Mouse (Mus musculus): ENCODE measurements at regions not wholly inside any gene's neighbourhood (a gene's known extent, or its start where the extent isn't known, plus 50 kb on each side); places are given as distances from the start of the nearest gene placed in this dataset.
A peak's percentile ranks its signal among the peaks of the same experiment; 100 is the strongest.

GRCm38 (mm10) chr11:18535592-18535857 is 483.3 kb downstream of the Meis1 start:
- H3K4me3 ChIP-seq (replicated peaks; ENCODE audit: low read length), result no peak overlapping the region
- ATAC-seq (ENCODE audit: low FRiP score, low read depth), result no peak
- DNase-seq (ENCODE audit: low spot score), result no peak
- WGBS, result 36% methylated on average over 2 of the region's 2 CpGs
- H3K4me2 ChIP-seq (replicated peaks; ENCODE audit: low read depth, low read length, severe bottlenecking), result no peak overlapping the region
- no peak overlapping the region for H3K27ac ChIP-seq (replicated peaks; ENCODE audit: low read depth, low read length)
- no peaks in the 10 kb centered on the region for H3K36me3 ChIP-seq (ENCODE audit: control insufficient read depth, insufficient read depth, low read length)
- TF ChIP-seq POLR2A (IDR thresholded peaks at IDR 0.05; ENCODE audit: borderline replicate concordance, extremely low read depth, insufficient read depth, insufficient read length), result no peak
- H3K4me1 ChIP-seq (ENCODE audit: control insufficient read depth, insufficient read depth, low read length), result no peaks in the 10 kb centered on the region
- H3K9me3 ChIP-seq (ENCODE audit: control insufficient read depth, low read length), result no peaks in the 10 kb centered on the region
- H3K27me3 ChIP-seq (ENCODE audit: control insufficient read depth, insufficient read depth, low read length), result no peaks in the 10 kb centered on the region
- H3K9ac ChIP-seq (ENCODE audit: low read depth, low read length, severe bottlenecking), result no peak overlapping the region

GRCm38 (mm10) chr11:18534807-18535591 is 483.8 kb downstream of the Meis1 start:
- no peaks in the 10 kb centered on the region for H3K27me3 ChIP-seq (ENCODE audit: control insufficient read depth, insufficient read depth, low read length)
- WGBS, result 58% methylated on average over 7 of the region's 7 CpGs
- DNase-seq (ENCODE audit: low spot score) (peak; percentile 11), ATAC-seq (ENCODE audit: low FRiP score, low read depth) (no peak)
- H3K9ac ChIP-seq (ENCODE audit: low read depth, low read length, severe bottlenecking), result no peak overlapping the region
- H3K36me3 ChIP-seq (ENCODE audit: control insufficient read depth, insufficient read depth, low read length), result no peaks in the 10 kb centered on the region
- no peak overlapping the region for H3K4me3 ChIP-seq (replicated peaks; ENCODE audit: low read length)
- TF ChIP-seq POLR2A (IDR thresholded peaks at IDR 0.05; ENCODE audit: borderline replicate concordance, extremely low read depth, insufficient read depth, insufficient read length), result no peak
- no peaks in the 10 kb centered on the region for H3K9me3 ChIP-seq (ENCODE audit: control insufficient read depth, low read length)
- no peaks in the 10 kb centered on the region for H3K4me1 ChIP-seq (ENCODE audit: control insufficient read depth, insufficient read depth, low read length)
- no peak overlapping the region for H3K27ac ChIP-seq (replicated peaks; ENCODE audit: low read depth, low read length)
- H3K4me2 ChIP-seq (replicated peaks; ENCODE audit: low read depth, low read length, severe bottlenecking), result no peak overlapping the region

GRCm38 (mm10) chr11:18531264-18532110 is 487.3 kb downstream of the Meis1 start:
- H3K27ac ChIP-seq (replicated peaks; ENCODE audit: low read depth, low read length), result no peak overlapping the region
- no peaks in the 10 kb centered on the region for H3K9me3 ChIP-seq (ENCODE audit: control insufficient read depth, low read length)
- ATAC-seq (ENCODE audit: low FRiP score, low read depth) (no peak; the same call in 1 of the 2 replicates), DNase-seq (ENCODE audit: low spot score) (peak; percentile 13)
- H3K9ac ChIP-seq (ENCODE audit: low read depth, low read length, severe bottlenecking), result no peak overlapping the region
- H3K4me3 ChIP-seq (replicated peaks; ENCODE audit: low read length), result no peak overlapping the region
- H3K4me1 ChIP-seq (ENCODE audit: control insufficient read depth, insufficient read depth, low read length), result no peaks in the 10 kb centered on the region
- H3K4me2 ChIP-seq (replicated peaks; ENCODE audit: low read depth, low read length, severe bottlenecking), result no peak overlapping the region
- WGBS, result 31% methylated on average over 2 of the region's 2 CpGs
- H3K36me3 ChIP-seq (ENCODE audit: control insufficient read depth, insufficient read depth, low read length), result no peaks in the 10 kb centered on the region
- TF ChIP-seq POLR2A (IDR thresholded peaks at IDR 0.05; ENCODE audit: borderline replicate concordance, extremely low read depth, insufficient read depth, insufficient read length), result no peak
- H3K27me3 ChIP-seq (ENCODE audit: control insufficient read depth, insufficient read depth, low read length), result no peaks in the 10 kb centered on the region

- no peak overlapping the region for H3K4me3 ChIP-seq (replicated peaks; ENCODE audit: low read length)
- H3K9me3 ChIP-seq (ENCODE audit: control insufficient read depth, low read length), result no peaks in the 10 kb centered on the region
- no peaks in the 10 kb centered on the region for H3K27me3 ChIP-seq (ENCODE audit: control insufficient read depth, insufficient read depth, low read length)
- no peak for DNase-seq (ENCODE audit: low spot score)
- H3K36me3 ChIP-seq (ENCODE audit: control insufficient read depth, insufficient read depth, low read length), result no peaks in the 10 kb centered on the region
- no peak overlapping the region for H3K9ac ChIP-seq (ENCODE audit: low read depth, low read length, severe bottlenecking)
- no peak overlapping the region for H3K27ac ChIP-seq (replicated peaks; ENCODE audit: low read depth, low read length)
- no peak for ATAC-seq (ENCODE audit: low FRiP score, low read depth)
- no peaks in the 10 kb centered on the region for H3K4me1 ChIP-seq (ENCODE audit: control insufficient read depth, insufficient read depth, low read length)
- no peak overlapping the region for H3K4me2 ChIP-seq (replicated peaks; ENCODE audit: low read depth, low read length, severe bottlenecking)
- 47% methylated on average over 4 of the region's 4 CpGs for WGBS
- TF ChIP-seq POLR2A (IDR thresholded peaks at IDR 0.05; ENCODE audit: borderline replicate concordance, extremely low read depth, insufficient read depth, insufficient read length), result no peak
Observed at GRCm38 (mm10) chr11:18528568-18528967, 490.2 kb downstream of the Meis1 start.

GRCm38 (mm10) chr11:18495108-18495757 is 523.6 kb downstream of the Meis1 start:
- Histone ChIP-seq H3K4me1 (ENCODE audit: control insufficient read depth, insufficient read depth, low read length) (no peaks in the 10 kb centered on the region), H3K9me3 (ENCODE audit: control insufficient read depth, low read length) (no peaks in the 10 kb centered on the region), H3K27ac (replicated peaks; ENCODE audit: low read depth, low read length) (no peak overlapping the region), H3K4me2 (replicated peaks; ENCODE audit: low read depth, low read length, severe bottlenecking) (no peak overlapping the region), H3K4me3 (replicated peaks; ENCODE audit: low read length) (no peak overlapping the region), H3K9ac (ENCODE audit: low read depth, low read length, severe bottlenecking) (no peak overlapping the region), H3K36me3 (ENCODE audit: control insufficient read depth, insufficient read depth, low read length) (no peaks in the 10 kb centered on the region), H3K27me3 (ENCODE audit: control insufficient read depth, insufficient read depth, low read length) (no peaks in the 10 kb centered on the region)
- WGBS, result 82% methylated on average over 6 of the region's 6 CpGs
- ATAC-seq (ENCODE audit: low FRiP score, low read depth) (no peak), DNase-seq (ENCODE audit: low spot score) (no peak)
- TF ChIP-seq POLR2A (IDR thresholded peaks at IDR 0.05; ENCODE audit: borderline replicate concordance, extremely low read depth, insufficient read depth, insufficient read length), result no peak

Measured in limb, embryonic 14.5 days (tissue).